Mouse (Mus musculus) E14TG2a.4 (cell line): ENCODE data around the gene Wdr27.
A peak's percentile ranks its signal among the peaks of the same experiment; 100 is the strongest.

Experiments
- CTCF ChIP-seq: conservative IDR thresholded peaks from 2 replicates; pipeline ENCODE4 v1.5.1; 2014; ENCODE audit warnings: low read length
- NANOG ChIP-seq: IDR thresholded peaks from 2 replicates; pipeline ENCODE4 v1.6.1; 2014; ENCODE audit warnings: borderline replicate concordance, low read length, mixed read lengths

DNA sequence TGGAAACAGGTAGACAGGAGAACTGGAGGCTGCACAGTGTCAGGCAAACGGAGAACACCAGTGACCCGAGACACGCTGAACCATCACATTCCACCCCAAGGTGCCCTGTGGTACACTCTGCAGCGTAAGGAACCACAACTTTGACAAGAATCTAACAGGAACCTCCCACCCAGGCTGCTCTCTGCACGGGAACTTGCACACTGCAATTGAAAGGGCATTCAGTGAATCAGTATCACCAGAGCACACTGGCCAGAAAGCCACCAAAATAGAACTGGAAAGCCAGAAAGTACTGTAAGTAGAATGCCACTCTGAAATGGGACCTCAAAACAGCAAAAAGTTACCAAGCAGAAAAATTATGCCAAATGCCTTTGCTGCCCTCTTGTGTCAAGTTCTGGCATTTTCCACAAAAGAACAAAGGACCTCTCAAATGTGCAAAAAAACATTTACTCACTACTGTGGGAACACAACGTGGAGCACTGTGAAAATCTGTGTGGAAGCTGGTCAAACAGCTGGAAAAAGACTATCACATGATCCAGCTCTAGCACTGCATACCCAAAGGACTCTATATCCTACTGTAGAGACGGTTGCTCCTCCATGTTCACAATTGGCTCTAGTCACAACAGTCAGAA lies 38.2 kb downstream of the Wdr27 start:
- TF ChIP-seq CTCF, result peak; percentile 99
- no peak for TF ChIP-seq NANOG
